10 mouse cellular contexts compared by ENCODE assay signal in the genomic region with DNA sequence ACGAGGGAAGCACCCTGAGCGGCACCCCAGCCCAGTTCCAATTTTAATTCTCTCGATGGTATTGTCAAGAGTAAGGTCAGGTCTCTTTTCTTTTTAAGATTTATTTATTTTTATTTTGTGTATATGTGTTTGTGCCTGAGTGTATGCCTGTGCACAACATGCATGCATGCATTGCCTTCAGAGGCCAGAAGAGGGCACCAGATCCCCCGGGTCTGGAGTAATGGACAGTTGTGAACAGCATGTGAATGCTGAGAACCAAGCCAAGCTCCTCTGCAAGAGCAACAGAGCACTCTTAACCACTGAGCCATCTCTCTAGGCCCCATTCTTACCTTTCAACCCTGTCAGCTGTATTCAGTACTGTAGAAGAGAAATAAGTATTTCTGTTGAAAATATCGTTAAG. TPM values are rescaled to one million over a fixed set of nuclear protein-coding genes. Genes with fewer than 3 reads are reported as not detected.
DNase-seq lines count a peak whose midpoint lies in the region; ATAC-seq and TF ChIP-seq lines count a peak whose summit lies in the region.
"Had no signal": no experiment of that assay in that cellular context is flagged by ENCODE, and none has a peak within 500 bp of the region (broad histone marks: within the 10 kb centered on the region; RNA-seq: fewer than 3 reads in every experiment).

No protein-coding gene starts in this region.

- DNase-seq in testis, postnatal 14 days (ENCODE audit: low spot score) = no peak
- DNase-seq in ZHBTc4 (ENCODE audit: low read depth, low spot score) = peak; percentile 76
- DNase-seq in stomach, postnatal 0 days (ENCODE audit: low spot score) = no peak
- no peak for DNase-seq in heart, postnatal 10 days
- no peak for DNase-seq in thymus, postnatal 10 days (ENCODE audit: low spot score in 2 of 2)

- H3K4me3 ChIP-seq in intestine, postnatal 0 days (ENCODE audit: low read depth, low read length) = no peak overlapping the region
- no peak overlapping the region for H3K4me3 ChIP-seq in intestine, embryonic 15.5 days (replicated peaks)
- no peak overlapping the region for H3K4me3 ChIP-seq in testis, adult 2 months (ENCODE audit: control insufficient read depth, low read depth, low read length)
- H3K4me3 ChIP-seq in stomach, postnatal 0 days (ENCODE audit: low read depth, low read length) = no peak overlapping the region
- H3K4me3 ChIP-seq: embryonic facial prominence, embryonic 12.5 days; hindbrain, embryonic 13.5 days had no signal

- no peak for ATAC-seq in intestine, postnatal 0 days
- no peak for ATAC-seq in intestine, embryonic 15.5 days
- no peak for ATAC-seq in stomach, postnatal 0 days (ENCODE audit: low FRiP score, low TSS enrichment)

- H3K9me3 ChIP-seq in intestine, postnatal 0 days (ENCODE audit: control insufficient read depth) = no peaks in the 10 kb centered on the region
- no peaks in the 10 kb centered on the region for H3K9me3 ChIP-seq in intestine, embryonic 15.5 days
- H3K9me3 ChIP-seq in stomach, postnatal 0 days (ENCODE audit: control insufficient read depth, low read length) = no peaks in the 10 kb centered on the region
- H3K9me3 ChIP-seq: hindbrain, embryonic 13.5 days had no signal

- H3K27me3 ChIP-seq in intestine, postnatal 0 days (replicated peaks; ENCODE audit: control insufficient read depth, insufficient read depth, low read length) = no peaks in the 10 kb centered on the region
- no peaks in the 10 kb centered on the region for H3K27me3 ChIP-seq in intestine, embryonic 15.5 days (replicated peaks)
- H3K27me3 ChIP-seq in testis, adult 2 months (ENCODE audit: control insufficient read depth, insufficient read depth, low read length) = no peaks in the 10 kb centered on the region
- H3K27me3 ChIP-seq in stomach, postnatal 0 days (ENCODE audit: control insufficient read depth, insufficient read depth, low read length) = no peaks in the 10 kb centered on the region
- H3K27me3 ChIP-seq: embryonic facial prominence, embryonic 12.5 days; hindbrain, embryonic 13.5 days had no signal

- no peak overlapping the region for H3K4me2 ChIP-seq in intestine, postnatal 0 days (replicated peaks; ENCODE audit: low read depth)
- no peak overlapping the region for H3K4me2 ChIP-seq in intestine, embryonic 15.5 days (replicated peaks)
- no peak overlapping the region for H3K4me2 ChIP-seq in stomach, postnatal 0 days (replicated peaks; ENCODE audit: low read depth)
- H3K4me2 ChIP-seq: embryonic facial prominence, embryonic 12.5 days; hindbrain, embryonic 13.5 days had no signal

- no peaks in the 10 kb centered on the region for H3K36me3 ChIP-seq in intestine, postnatal 0 days (ENCODE audit: control insufficient read depth, insufficient read depth)
- H3K36me3 ChIP-seq in intestine, embryonic 15.5 days = no peaks in the 10 kb centered on the region
- no peaks in the 10 kb centered on the region for H3K36me3 ChIP-seq in testis, adult 2 months (ENCODE audit: control insufficient read depth, insufficient read depth, low read length)
- no peaks in the 10 kb centered on the region for H3K36me3 ChIP-seq in stomach, postnatal 0 days (ENCODE audit: control insufficient read depth, insufficient read depth, low read length)
- H3K36me3 ChIP-seq: embryonic facial prominence, embryonic 12.5 days; hindbrain, embryonic 13.5 days had no signal

- TF ChIP-seq EP300 in stomach, postnatal 0 days (optimal IDR thresholded peaks at IDR 0.05) = no peak

- intact Hi-C loops in heart, postnatal 10 days (cut with DNase I) = loop anchor here (5.0 to 10.0 kb wide), 3 partner anchors 340 to 610 kb away; no protein-coding TSS in a partner anchor

- TF ChIP-seq CTCF in intestine, postnatal 0 days (IDR thresholded peaks at IDR 0.05; ENCODE audit: low read depth) = peak; percentile 58
- TF ChIP-seq CTCF in testis, adult 2 months (IDR thresholded peaks at IDR 0.05; ENCODE audit: control insufficient read depth, insufficient read depth, insufficient replicate concordance, low read depth, low read length) = peak; percentile 60; the same call in 1 of the 2 replicates
- TF ChIP-seq CTCF in stomach, postnatal 0 days (IDR thresholded peaks at IDR 0.05; ENCODE audit: low read depth) = peak; percentile 63

- 88% methylated on average over 5 of the region's 5 CpGs for WGBS in intestine, postnatal 0 days
- WGBS in intestine, embryonic 15.5 days = 87% methylated on average over 5 of the region's 5 CpGs
- 90% methylated on average over 5 of the region's 5 CpGs for WGBS in stomach, postnatal 0 days

- no peak for TF ChIP-seq POLR2A in testis, adult 2 months (IDR thresholded peaks at IDR 0.05; ENCODE audit: control insufficient read depth, low read depth, low read length)

- H3K27ac ChIP-seq in intestine, postnatal 0 days (ENCODE audit: low read depth, low read length) = no peak overlapping the region
- no peak overlapping the region for H3K27ac ChIP-seq in intestine, embryonic 15.5 days
- no peak overlapping the region for H3K27ac ChIP-seq in testis, adult 2 months (ENCODE audit: control insufficient read depth, insufficient read depth, low read depth, low read length)
- no peak overlapping the region for H3K27ac ChIP-seq in stomach, postnatal 0 days (replicated peaks)
- H3K27ac ChIP-seq: embryonic facial prominence, embryonic 12.5 days; hindbrain, embryonic 13.5 days had no signal

- H3K4me1 ChIP-seq in intestine, postnatal 0 days (replicated peaks; ENCODE audit: control insufficient read depth, insufficient read depth, low read length) = no peaks in the 10 kb centered on the region; the same call in 1 of the 2 replicates
- peaks cover 25% of the 10 kb centered on the region for H3K4me1 ChIP-seq in intestine, embryonic 15.5 days (replicated peaks)
- no peaks in the 10 kb centered on the region; the same call in 1 of the 2 replicates for H3K4me1 ChIP-seq in testis, adult 2 months (ENCODE audit: control insufficient read depth, insufficient read depth, low read length)
- H3K4me1 ChIP-seq in stomach, postnatal 0 days (replicated peaks; ENCODE audit: control insufficient read depth, insufficient read depth) = peaks cover 2% of the 10 kb centered on the region; the same call in 1 of the 2 replicates

- H3K9ac ChIP-seq in intestine, postnatal 0 days (ENCODE audit: low read depth, low read length) = no peak overlapping the region
- H3K9ac ChIP-seq in intestine, embryonic 15.5 days = no peak overlapping the region
- no peak overlapping the region for H3K9ac ChIP-seq in stomach, postnatal 0 days (ENCODE audit: low read length)
- H3K9ac ChIP-seq: embryonic facial prominence, embryonic 12.5 days; hindbrain, embryonic 13.5 days had no signal

RNA-seq across cellular contexts. Expression of gene Vgll4, which starts 42.4 kb away (rescaled TPM):
- 31.1 and 33.0 TPM in 2 replicates for polyA plus RNA-seq in intestine, postnatal 0 days (2015; fragmentation: Nextera tagmentation; extraction: Ambion mirVana)
- polyA plus RNA-seq in intestine, embryonic 15.5 days (2015; fragmentation: Nextera tagmentation; extraction: Ambion mirVana) = 74.8 and 76.0 TPM in 2 replicates
- 37.6 and 38.4 TPM in 2 replicates for polyA plus RNA-seq in testis, adult 2 months (2012; rRNA removed)
- polyA plus RNA-seq in stomach, postnatal 0 days (2015; fragmentation: Nextera tagmentation; extraction: Ambion mirVana) = 38.5 and 42.1 TPM in 2 replicates
- total RNA-seq in heart, postnatal 10 days (2021) = 10 to 100 TPM; 35.9 to 42.5 TPM
